Mouse (Mus musculus) forebrain, postnatal 0 days (tissue): ENCODE measurements around the gene Cplx2. TPM values are rescaled to one million over a fixed set of nuclear protein-coding genes. Genes with fewer than 3 reads are reported as not detected.

Experiments used
- ATAC-seq: fragments of 200-750 bp; cut with Nextera tagmentation; 2 replicates; pipeline ENCODE4 v1.8.0; 2017; ENCODE audit warnings: mild to moderate bottlenecking, moderate library complexity
- DNase-seq: peaks from one replicate; pipeline ENCODE4 v3.0.0-alpha.2; 2015
- H3K27ac ChIP-seq: fragments of 300-500 bp; sonication (generic); 2 replicates; pipeline ENCODE4 v1.5.1; 2014; ENCODE audit warnings: low read depth, mild to moderate bottlenecking, antibody characterized with exemption, low read length, moderate library complexity, mixed read lengths
- H3K27me3 ChIP-seq: fragments of 300-500 bp; sonication (generic); 2 replicates; pipeline ENCODE4 v1.6.1; 2014; ENCODE audit warnings: mild to moderate bottlenecking, low read length, mixed read lengths; ENCODE audit not compliant: insufficient read depth
- H3K36me3 ChIP-seq: fragments of 300-500 bp; sonication (generic); 2 replicates; pipeline ENCODE4 v1.6.1; 2014; ENCODE audit warnings: mild to moderate bottlenecking, moderate library complexity; ENCODE audit not compliant: insufficient read depth
- H3K4me1 ChIP-seq: fragments of 300-500 bp; sonication (generic); 2 replicates; pipeline ENCODE4 v1.6.1; 2014; ENCODE audit warnings: antibody characterized with exemption; ENCODE audit not compliant: insufficient read depth
- H3K4me2 ChIP-seq: fragments of 300-500 bp; sonication (generic); 2 replicates; pipeline ENCODE4 v1.6.1; 2014; ENCODE audit warnings: low read depth, mild to moderate bottlenecking, moderate library complexity
- H3K4me3 ChIP-seq: fragments of 300-500 bp; sonication (generic); 2 replicates; pipeline ENCODE4 v1.5.1; 2014; ENCODE audit warnings: low read depth, low read length, mixed read lengths
- H3K9ac ChIP-seq: fragments of 300-500 bp; sonication (generic); 2 replicates; pipeline ENCODE4 v1.6.1; 2014; ENCODE audit warnings: mild to moderate bottlenecking
- H3K9me3 ChIP-seq: fragments of 300-500 bp; sonication (generic); 2 replicates; pipeline ENCODE4 v1.6.1; 2016; ENCODE audit warnings: low read length
- CTCF ChIP-seq: sonication (generic); IDR thresholded peaks from 2 replicates; pipeline ENCODE4 v1.5.1; 2016; ENCODE audit warnings: antibody characterized with exemption, control low read depth, low read depth
- WGBS: fragments of 180-500 bp; shearing (Covaris S2); extraction: QIAGEN DNeasy Blood & Tissue Kit; methylation state at CpG from one replicate; pipeline ENCODE4 v1.1.7; 2014; 5-methylcytosine and 5-hydroxymethylcytosine counted together
- polyA plus RNA-seq: library from polyadenylated mRNA; unstranded; fragments of >200 nt; fragmentation: Nextera tagmentation; extraction: Ambion mirVana; gene quantifications from 2 replicates; pipeline ENCODE4 v1.2.1, GENCODE M21; 2015
- total RNA-seq: library from RNA; depleted of rRNA; stranded (reverse); fragments of >200 nt; gene quantifications from 2 replicates; pipeline ENCODE4 v1.2.3, GENCODE M21; 2014; rRNA removed

The Cplx2 gene
- total RNA-seq, result 98.4 and 102 TPM in 2 replicates
- polyA plus RNA-seq, result 40.0 and 49.8 TPM in 2 replicates

- Histone ChIP-seq H3K4me2 (peak within 1 kb of the TSS; percentile 52), H3K36me3 (no peaks in the 10 kb centered on the region), H3K27me3 (no peaks in the 10 kb centered on the region), H3K4me1 (peaks cover 18% of the 10 kb centered on the region; the same call in 1 of the 2 replicates), H3K9me3 (no peaks in the 10 kb centered on the region), H3K27ac (peak within 1 kb of the TSS; percentile 91), H3K9ac (peak within 1 kb of the TSS; percentile 73), H3K4me3 (peak within 1 kb of the TSS; percentile 52)
- TF ChIP-seq CTCF, result no peak
- under 1% methylated on average over 7 of the region's 7 CpGs for WGBS
- peak; percentile 46 for DNase-seq
- ATAC-seq, result no peak
These were observed at the start of gene Cplx2 for GRCm38 (mm10) chr13:54371049-54371386. TSS of gene Cplx2 (plus strand) at chr13:54371349.

- no peak overlapping the region for H3K4me2 ChIP-seq
- WGBS, result 18% methylated on average over 19 of the region's 19 CpGs
- TF ChIP-seq CTCF, result peak; percentile 74
- H3K9me3 ChIP-seq, result no peaks in the 10 kb centered on the region
- peak; percentile 64 for DNase-seq
- H3K36me3 ChIP-seq, result no peaks in the 10 kb centered on the region
- H3K4me3 ChIP-seq, result no peak overlapping the region
- H3K27ac ChIP-seq, result 0 out of 2 replicates have a peak overlapping the region, but pooled peaks have one; percentile 36
- ATAC-seq, result peak; percentile 36
- no peak overlapping the region for H3K9ac ChIP-seq
- peaks cover 8% of the 10 kb centered on the region; the same call in 1 of the 2 replicates for H3K4me1 ChIP-seq
- no peaks in the 10 kb centered on the region for H3K27me3 ChIP-seq
These were observed 48.5 kb upstream of the Cplx2 start for GRCm38 (mm10) chr13:54322396-54323306.

GRCm38 (mm10) chr13:54323307-54324165 is 47.6 kb upstream of the Cplx2 start:
- Histone ChIP-seq H3K9ac (no peak overlapping the region), H3K4me1 (peaks cover 8% of the 10 kb centered on the region; the same call in 1 of the 2 replicates), H3K27me3 (no peaks in the 10 kb centered on the region), H3K36me3 (no peaks in the 10 kb centered on the region), H3K4me3 (no peak overlapping the region), H3K27ac (peak overlapping the region; percentile 1; the same call in 1 of the 2 replicates), H3K4me2 (no peak overlapping the region), H3K9me3 (no peaks in the 10 kb centered on the region)
- DNase-seq (no peak), ATAC-seq (no peak)
- WGBS, result 65% methylated on average over 13 of the region's 13 CpGs
- TF ChIP-seq CTCF, result no peak

GRCm38 (mm10) chr13:54324178-54324577 is 47.0 kb upstream of the Cplx2 start:
- Histone ChIP-seq H3K4me2 (no peak overlapping the region), H3K4me3 (no peak overlapping the region), H3K27me3 (no peaks in the 10 kb centered on the region), H3K9me3 (no peaks in the 10 kb centered on the region), H3K4me1 (peaks cover 8% of the 10 kb centered on the region; the same call in 1 of the 2 replicates), H3K27ac (peak overlapping the region; percentile 1; the same call in 1 of the 2 replicates), H3K9ac (no peak overlapping the region), H3K36me3 (no peaks in the 10 kb centered on the region)
- ATAC-seq, result peak; percentile 36; the same call in 1 of the 2 replicates
- WGBS, result 20% methylated on average over 2 of the region's 2 CpGs
- TF ChIP-seq CTCF, result no peak
- DNase-seq, result peak; percentile 53

GRCm38 (mm10) chr13:54325814-54326213 is 45.3 kb upstream of the Cplx2 start:
- 28% methylated on average over 7 of the region's 7 CpGs for WGBS
- no peaks in the 10 kb centered on the region for H3K36me3 ChIP-seq
- peak; percentile 22; the same call in 1 of the 2 replicates for TF ChIP-seq CTCF
- H3K27ac ChIP-seq, result no peak overlapping the region
- H3K4me1 ChIP-seq, result peaks cover 8% of the 10 kb centered on the region; the same call in 1 of the 2 replicates
- no peak overlapping the region for H3K4me3 ChIP-seq
- H3K9ac ChIP-seq, result no peak overlapping the region
- H3K27me3 ChIP-seq, result no peaks in the 10 kb centered on the region
- ATAC-seq, result peak; percentile 63
- DNase-seq, result peak; percentile 51
- no peaks in the 10 kb centered on the region for H3K9me3 ChIP-seq
- H3K4me2 ChIP-seq, result no peak overlapping the region

- DNase-seq (no peak), ATAC-seq (no peak)
- Histone ChIP-seq H3K36me3 (no peaks in the 10 kb centered on the region), H3K4me1 (peaks cover 8% of the 10 kb centered on the region; the same call in 1 of the 2 replicates), H3K27me3 (no peaks in the 10 kb centered on the region), H3K4me3 (no peak overlapping the region), H3K9me3 (no peaks in the 10 kb centered on the region), H3K9ac (no peak overlapping the region), H3K4me2 (no peak overlapping the region), H3K27ac (no peak overlapping the region)
- WGBS, result 94% methylated on average over 6 of the region's 6 CpGs
- TF ChIP-seq CTCF, result peak; percentile 24; the same call in 1 of the 2 replicates
These were observed 44.3 kb upstream of the Cplx2 start for GRCm38 (mm10) chr13:54326686-54327447.
